8 mouse cellular contexts compared by ENCODE assay signal in the genomic region with DNA sequence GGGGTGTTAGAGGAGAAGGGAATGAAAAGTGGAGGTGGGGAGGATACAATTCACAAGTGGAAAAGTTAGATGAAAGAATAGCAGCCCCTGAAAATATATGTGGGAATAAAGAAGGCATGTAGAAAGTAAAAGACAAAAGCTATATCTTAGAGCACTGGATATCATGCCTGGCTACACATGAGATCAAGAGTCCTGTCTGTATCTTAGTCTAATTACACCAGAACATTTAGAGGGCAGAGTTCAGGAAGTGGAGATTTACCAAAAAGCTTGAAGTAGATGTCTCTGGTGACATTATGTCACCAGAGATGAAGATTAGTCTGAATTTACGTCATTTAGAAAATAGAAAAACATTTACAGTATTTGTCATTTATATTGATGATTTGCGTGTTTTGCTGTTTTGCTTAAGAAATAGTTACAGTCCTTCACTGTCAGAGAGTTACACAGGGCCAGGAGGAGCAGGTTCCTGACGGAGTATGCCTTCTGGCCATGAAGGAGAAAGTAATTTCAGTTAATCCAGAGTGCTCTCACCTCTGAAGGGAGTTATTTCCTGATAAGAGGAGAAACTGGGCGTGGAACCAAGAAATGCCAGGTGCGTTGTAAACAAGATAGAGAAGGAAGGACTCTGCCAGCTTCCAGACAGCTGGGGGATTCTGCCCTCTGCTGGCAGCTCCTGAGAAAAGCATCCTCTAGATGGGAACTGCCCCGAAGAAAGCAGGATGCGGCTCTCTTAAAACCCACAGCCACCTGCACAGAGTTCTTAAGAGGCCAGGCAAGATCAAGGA.
A peak's percentile ranks its signal among the peaks of the same experiment; 100 is the strongest.
DNase-seq lines count a peak whose midpoint lies in the region; ATAC-seq and TF ChIP-seq lines count a peak whose summit lies in the region.

No protein-coding gene starts in this region.

- no peak overlapping the region for H3K9ac ChIP-seq in forebrain, embryonic 15.5 days (replicated peaks)
- no peak overlapping the region for H3K9ac ChIP-seq in hindbrain, postnatal 0 days (replicated peaks; ENCODE audit: low read length)
- H3K9ac ChIP-seq in midbrain, embryonic 11.5 days (ENCODE audit: low read length): no peak overlapping the region

- 31% methylated on average over 7 of the region's 7 CpGs for WGBS in forebrain, embryonic 15.5 days
- 35% methylated on average over 7 of the region's 7 CpGs for WGBS in hindbrain, postnatal 0 days
- WGBS in midbrain, embryonic 11.5 days: 38% methylated on average over 7 of the region's 7 CpGs

- intact Hi-C loops in left cerebral cortex, postnatal 25 days (cut with DNase I): loop anchor here (1.0 to 5.0 kb wide), 2 partner anchors 240 to 285 kb away; no protein-coding TSS in a partner anchor
- intact Hi-C loops in gastrocnemius, postnatal 36 days (cut with DNase I): no loop called here

- no peak overlapping the region for H3K27ac ChIP-seq in forebrain, embryonic 15.5 days (replicated peaks)
- no peak overlapping the region for H3K27ac ChIP-seq in hindbrain, postnatal 0 days
- H3K27ac ChIP-seq in midbrain, embryonic 11.5 days (ENCODE audit: low read depth, low read length): no peak overlapping the region

- no peak overlapping the region for H3K4me2 ChIP-seq in forebrain, embryonic 15.5 days (replicated peaks)
- no peak overlapping the region for H3K4me2 ChIP-seq in hindbrain, postnatal 0 days (ENCODE audit: low read depth, low read length)
- no peak overlapping the region for H3K4me2 ChIP-seq in midbrain, embryonic 11.5 days

- DNase-seq in R1 (ENCODE audit: low read depth, low spot score): peak; percentile 54
- DNase-seq in cerebellum, adult 11 months: peak; percentile 44
- peak; percentile 85 for DNase-seq in hindbrain, postnatal 0 days (ENCODE audit: low spot score)
- DNase-seq in left cerebral cortex, postnatal 25 days (ENCODE audit: low spot score in 2 of 2): peak; percentile 58 to 69
- DNase-seq in midbrain, embryonic 11.5 days (ENCODE audit: low spot score, missing footprints): peak; percentile 86
- peak; percentile 30 to 68 for DNase-seq in spleen, postnatal 10 days (ENCODE audit: low spot score in 2 of 2)
- DNase-seq in gastrocnemius, postnatal 36 days: no peak

- peak; percentile 89 for TF ChIP-seq CTCF in hindbrain, postnatal 0 days (IDR thresholded peaks at IDR 0.05; ENCODE audit: low read depth)

- ATAC-seq in forebrain, embryonic 15.5 days (replicated peaks): peak; percentile 59; the same call in 1 of the 2 replicates
- peak; percentile 81 for ATAC-seq in hindbrain, postnatal 0 days
- ATAC-seq in midbrain, embryonic 11.5 days (ENCODE audit: low FRiP score): 0 out of 2 replicates have a peak, but pooled peaks have one; percentile 59

- H3K27me3 ChIP-seq in forebrain, embryonic 15.5 days: no peaks in the 10 kb centered on the region
- no peaks in the 10 kb centered on the region for H3K27me3 ChIP-seq in hindbrain, postnatal 0 days (ENCODE audit: insufficient read depth, low read length)
- no peaks in the 10 kb centered on the region for H3K27me3 ChIP-seq in midbrain, embryonic 11.5 days (ENCODE audit: control insufficient read depth, insufficient read depth, low read length)

- H3K9me3 ChIP-seq in forebrain, embryonic 15.5 days: no peaks in the 10 kb centered on the region
- H3K9me3 ChIP-seq in hindbrain, postnatal 0 days (ENCODE audit: low read length): no peaks in the 10 kb centered on the region
- no peaks in the 10 kb centered on the region for H3K9me3 ChIP-seq in midbrain, embryonic 11.5 days (ENCODE audit: control insufficient read depth, low read length)

- no peak overlapping the region for H3K4me3 ChIP-seq in forebrain, embryonic 15.5 days
- H3K4me3 ChIP-seq in hindbrain, postnatal 0 days (ENCODE audit: low read length): no peak overlapping the region
- H3K4me3 ChIP-seq in midbrain, embryonic 11.5 days (ENCODE audit: low read depth, low read length): no peak overlapping the region

- H3K4me1 ChIP-seq in forebrain, embryonic 15.5 days: no peaks in the 10 kb centered on the region
- H3K4me1 ChIP-seq in hindbrain, postnatal 0 days (ENCODE audit: insufficient read depth, low read length): no peaks in the 10 kb centered on the region
- no peaks in the 10 kb centered on the region for H3K4me1 ChIP-seq in midbrain, embryonic 11.5 days (ENCODE audit: control insufficient read depth, insufficient read depth, low read length)

- H3K36me3 ChIP-seq in forebrain, embryonic 15.5 days: peaks cover 36% of the 10 kb centered on the region
- H3K36me3 ChIP-seq in hindbrain, postnatal 0 days (ENCODE audit: insufficient read depth, low read length): peaks cover 11% of the 10 kb centered on the region; the same call in 1 of the 2 replicates
- no peaks in the 10 kb centered on the region for H3K36me3 ChIP-seq in midbrain, embryonic 11.5 days (ENCODE audit: control insufficient read depth, insufficient read depth, low read length)

Comparison
In these comparisons a context has a peak if more than half of its experiments do, and no peak if none do; other contexts are left out.
1. DNase-seq: peak in R1 (single experiment), cerebellum, adult 11 months (single experiment), hindbrain, postnatal 0 days (single experiment), left cerebral cortex, postnatal 25 days (2 of 2), midbrain, embryonic 11.5 days (single experiment) and spleen, postnatal 10 days (2 of 2); none in gastrocnemius, postnatal 36 days (0 of 2).
2. Peak in every context shown above with its lines, with median percentiles within 50 percentile points of each other: ATAC-seq.